Mouse (Mus musculus): ENCODE results near the gene Lrrc4. TPM values are rescaled to one million over a fixed set of nuclear protein-coding genes. Genes with fewer than 3 reads are reported as not detected.

Lrrc4 gene
- 2.3 and 2.4 TPM in 2 replicates for polyA plus RNA-seq (2016; fragmentation: Nextera tagmentation; extraction: Ambion mirVana)

DNA sequence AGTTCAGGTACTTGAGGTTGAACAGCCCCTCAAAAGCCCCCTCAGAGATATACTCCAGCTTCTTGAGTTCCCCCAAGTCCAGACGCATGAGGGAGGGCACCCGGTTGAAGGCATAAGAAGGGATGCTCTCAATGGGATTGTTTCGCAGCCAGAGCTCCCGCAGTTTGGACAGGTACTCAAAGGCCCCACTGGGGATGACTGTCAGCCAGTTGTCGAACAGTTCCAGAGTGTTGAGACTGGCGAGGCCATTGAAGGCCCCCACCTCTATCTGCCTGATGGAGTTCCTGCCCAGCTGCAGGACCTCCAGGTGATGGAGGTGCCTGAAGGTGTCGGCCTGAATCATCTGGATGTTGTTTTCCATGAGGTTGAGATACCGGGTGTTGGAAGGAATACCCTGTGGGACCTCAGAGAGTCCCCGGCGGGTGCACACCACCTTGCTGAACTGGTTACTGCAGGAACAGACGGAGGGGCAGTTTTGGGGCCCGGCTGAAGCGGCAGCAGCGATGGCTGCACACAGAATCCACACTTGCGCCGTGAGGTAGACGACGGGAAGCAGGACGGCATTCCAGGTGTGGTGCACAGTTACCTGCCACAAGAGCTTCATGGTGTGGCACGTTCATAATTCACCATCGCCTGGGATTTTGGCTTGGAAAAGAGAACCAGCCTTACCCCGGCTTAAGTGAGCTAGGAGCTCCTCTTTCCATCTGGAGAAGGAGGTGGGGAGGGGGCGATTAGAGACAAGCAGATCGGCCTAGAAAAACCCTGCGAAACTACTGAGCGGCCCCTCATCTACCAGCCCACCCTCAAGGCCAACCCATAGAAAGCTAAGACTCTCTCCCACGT lies at the start of gene Lrrc4:
Gene Lrrc4 (minus strand): TSS at position 737 of the 843 bp plus-strand sequence.
- DNase-seq (ENCODE audit: low spot score) = no peak
- Histone ChIP-seq H3K4me1 (replicated peaks) (peaks cover 77% of the 10 kb centered on the region), H3K36me3 (peaks cover 10% of the 10 kb centered on the region), H3K4me3 (peak within 1 kb of the TSS; percentile 80), H3K27ac (peak within 1 kb of the TSS; percentile 94), H3K9me3 (no peaks in the 10 kb centered on the region), H3K27me3 (ENCODE audit: insufficient read depth, poor library complexity, severe bottlenecking) (peaks cover 45% of the 10 kb centered on the region)
- WGBS = 20% methylated on average over 27 of the region's 27 CpGs

DNA sequence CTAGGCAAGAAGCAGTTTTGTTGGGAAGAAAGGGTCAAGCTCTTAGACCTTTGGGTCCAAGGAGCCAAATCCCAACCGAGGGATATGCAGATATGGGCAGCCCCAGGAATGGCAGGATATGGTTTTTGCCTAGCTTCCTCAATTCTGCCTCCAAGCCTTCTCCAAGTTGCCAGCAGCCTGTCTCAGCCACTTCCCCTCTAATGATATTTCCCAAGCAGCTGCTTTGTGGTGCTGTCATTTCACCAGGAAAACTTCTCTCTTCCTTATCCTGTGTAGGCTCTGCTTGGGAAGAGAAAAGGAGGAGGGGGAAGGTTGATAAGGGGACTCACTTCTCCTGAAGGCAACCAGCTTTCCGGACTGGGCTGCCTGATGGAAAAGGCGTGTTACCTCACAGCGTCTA lies 49.4 kb upstream of the Lrrc4 start:
- Histone ChIP-seq H3K4me1 (replicated peaks) (peaks cover 50% of the 10 kb centered on the region), H3K27ac (no peak overlapping the region; the same call in 1 of the 2 replicates), H3K36me3 (peaks cover 66% of the 10 kb centered on the region), H3K4me3 (no peak overlapping the region), H3K27me3 (ENCODE audit: insufficient read depth, poor library complexity, severe bottlenecking) (no peaks in the 10 kb centered on the region), H3K9me3 (no peaks in the 10 kb centered on the region)
- no peak for DNase-seq (ENCODE audit: low spot score)
- WGBS = 86% methylated on average over 4 of the region's 4 CpGs

DNA sequence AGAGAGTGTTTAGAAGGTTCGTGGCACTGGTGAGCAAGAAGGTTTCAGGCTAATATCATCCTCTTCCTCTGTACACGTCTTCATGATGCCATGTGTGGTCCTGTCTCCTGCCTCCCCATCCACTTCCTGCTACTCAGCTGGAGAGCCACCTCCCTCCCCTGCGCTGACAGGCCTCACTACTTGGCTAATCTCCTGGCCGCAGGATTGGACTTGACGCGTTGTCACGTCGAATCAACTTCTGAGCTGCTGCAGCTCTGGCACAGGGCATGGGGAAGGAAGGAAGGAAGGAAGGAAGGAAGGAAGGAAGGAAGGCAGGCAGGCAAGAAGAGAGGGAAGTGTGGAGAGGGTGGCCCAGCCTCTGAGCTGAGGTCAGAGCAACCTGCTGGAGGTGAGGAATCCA lies 47.8 kb upstream of the Lrrc4 start:
- H3K4me1 ChIP-seq (replicated peaks) = peaks cover 52% of the 10 kb centered on the region
- H3K36me3 ChIP-seq = peaks cover 61% of the 10 kb centered on the region
- 77% methylated on average over 8 of the region's 8 CpGs for WGBS

DNA sequence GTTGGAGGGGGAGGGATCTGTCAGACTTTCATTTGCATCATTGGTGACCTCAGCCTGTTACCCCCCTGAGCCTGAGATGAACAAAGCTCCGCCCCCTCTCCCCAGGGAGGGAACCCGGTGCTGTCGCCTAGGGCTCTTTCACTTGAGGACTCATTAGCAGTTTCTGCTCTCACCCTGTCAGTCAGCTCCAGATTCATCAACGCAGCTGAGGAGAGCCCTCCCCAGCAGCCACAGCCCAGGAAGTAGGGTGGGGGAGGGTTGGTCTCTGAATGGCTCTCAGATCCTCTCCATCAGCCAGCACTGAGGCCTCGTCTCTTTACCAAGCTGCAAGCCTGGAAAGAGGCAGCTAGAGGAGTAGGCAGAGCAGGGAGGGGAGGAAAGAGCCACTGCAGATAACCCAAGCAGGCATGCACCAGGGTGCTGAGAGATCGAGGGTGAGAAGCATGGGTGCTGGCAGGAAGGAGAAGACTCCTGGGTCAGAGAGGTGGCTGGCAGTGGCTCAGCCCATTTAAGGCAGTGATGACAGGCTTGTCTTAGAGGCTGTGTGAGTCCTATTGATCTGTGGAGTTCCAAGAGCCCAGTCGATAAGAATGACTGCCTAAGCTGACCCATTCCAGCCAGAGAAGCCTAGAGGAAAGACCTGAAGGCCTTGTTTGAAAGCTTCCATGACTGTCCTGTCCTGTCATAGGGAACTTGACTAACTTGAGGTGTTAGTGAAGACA lies 46.6 kb upstream of the Lrrc4 start:
- peaks cover 49% of the 10 kb centered on the region for H3K36me3 ChIP-seq
- DNase-seq (ENCODE audit: low spot score) = peak; percentile 43
- no peak overlapping the region for H3K4me3 ChIP-seq
- no peaks in the 10 kb centered on the region for H3K9me3 ChIP-seq
- 16% methylated on average over 7 of the region's 7 CpGs for WGBS
- H3K4me1 ChIP-seq (replicated peaks) = peaks cover 59% of the 10 kb centered on the region
- H3K27me3 ChIP-seq (ENCODE audit: insufficient read depth, poor library complexity, severe bottlenecking) = 0 out of 2 replicates have a peak, but pooled peaks cover 6% of the 10 kb centered on the region
- peak overlapping the region; percentile 81 for H3K27ac ChIP-seq

More for the DNA sequence above, 47.8 kb upstream of the Lrrc4 start:
- Histone ChIP-seq H3K4me3 (no peak overlapping the region), H3K27ac (no peak overlapping the region), H3K27me3 (ENCODE audit: insufficient read depth, poor library complexity, severe bottlenecking) (0 out of 2 replicates have a peak, but pooled peaks cover 6% of the 10 kb centered on the region), H3K9me3 (no peaks in the 10 kb centered on the region)
- no peak for DNase-seq (ENCODE audit: low spot score)

- H3K27me3 ChIP-seq (ENCODE audit: insufficient read depth, poor library complexity, severe bottlenecking) = 0 out of 2 replicates have a peak, but pooled peaks cover 6% of the 10 kb centered on the region
- H3K36me3 ChIP-seq = peaks cover 34% of the 10 kb centered on the region
- H3K9me3 ChIP-seq = no peaks in the 10 kb centered on the region
- no peak overlapping the region for H3K4me3 ChIP-seq
- DNase-seq (ENCODE audit: low spot score) = no peak
- WGBS = 35% methylated on average over 3 of the region's 3 CpGs
- peak overlapping the region; percentile 40; the same call in 1 of the 2 replicates for H3K27ac ChIP-seq
- H3K4me1 ChIP-seq (replicated peaks) = peaks cover 75% of the 10 kb centered on the region
Observed at GRCm38 (mm10) chr6:28876492-28876891, 44.9 kb upstream of the Lrrc4 start.

DNA sequence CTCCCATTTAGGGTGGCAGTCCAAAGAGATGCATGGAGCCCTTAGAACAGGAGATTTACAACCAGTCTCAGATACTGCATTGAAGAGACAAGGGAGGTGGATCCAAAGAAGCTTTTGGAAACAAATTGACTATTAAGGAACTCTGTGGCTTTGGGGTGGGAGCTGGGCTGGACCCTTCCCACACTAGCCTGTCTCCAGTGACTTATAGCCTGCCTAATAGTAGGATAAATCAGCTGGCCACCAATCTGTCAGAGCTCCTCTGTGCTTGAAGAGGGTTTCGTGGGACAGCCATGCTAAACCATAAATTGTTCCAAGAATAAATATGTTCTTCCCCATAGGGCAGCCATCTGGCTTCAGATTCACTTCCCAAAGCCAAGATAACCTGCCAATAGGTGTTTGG lies 43.8 kb upstream of the Lrrc4 start:
- peaks cover 23% of the 10 kb centered on the region for H3K36me3 ChIP-seq
- H3K27me3 ChIP-seq (ENCODE audit: insufficient read depth, poor library complexity, severe bottlenecking) = 0 out of 2 replicates have a peak, but pooled peaks cover 6% of the 10 kb centered on the region
- H3K27ac ChIP-seq = no peak overlapping the region
- H3K4me1 ChIP-seq (replicated peaks) = peaks cover 69% of the 10 kb centered on the region
- WGBS = 97% methylated on average over 1 of the region's 1 CpGs
- no peaks in the 10 kb centered on the region for H3K9me3 ChIP-seq
- H3K4me3 ChIP-seq = no peak overlapping the region
- DNase-seq (ENCODE audit: low spot score) = no peak

- H3K27me3 ChIP-seq (ENCODE audit: insufficient read depth, poor library complexity, severe bottlenecking) = 0 out of 2 replicates have a peak, but pooled peaks cover 6% of the 10 kb centered on the region
- 93% methylated on average over 5 of the region's 5 CpGs for WGBS
- no peak overlapping the region for H3K4me3 ChIP-seq
- no peak for DNase-seq (ENCODE audit: low spot score)
- peaks cover 63% of the 10 kb centered on the region for H3K4me1 ChIP-seq (replicated peaks)
- H3K9me3 ChIP-seq = no peaks in the 10 kb centered on the region
- H3K27ac ChIP-seq = no peak overlapping the region
- peaks cover 18% of the 10 kb centered on the region for H3K36me3 ChIP-seq
Observed at GRCm38 (mm10) chr6:28874759-28875158, 43.2 kb upstream of the Lrrc4 start.

DNA sequence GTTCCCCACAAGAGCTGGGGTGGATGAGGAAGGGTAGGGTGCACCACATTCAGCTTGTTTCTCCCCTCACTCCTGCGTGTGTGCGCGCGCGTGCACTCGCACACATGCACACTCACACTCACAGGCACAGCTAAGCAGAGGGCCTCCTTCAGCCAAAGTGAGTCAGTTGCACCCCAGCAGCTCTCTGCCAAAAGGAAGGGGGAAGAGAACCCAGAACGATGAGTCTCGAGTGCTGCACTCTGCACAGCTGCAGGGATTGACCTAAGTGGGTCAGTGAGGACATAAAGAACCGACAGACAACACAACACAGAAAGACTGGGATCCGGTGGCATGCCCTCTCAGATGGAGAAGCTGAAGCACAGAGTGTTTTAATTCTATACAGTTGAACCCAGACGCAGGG lies 42.5 kb upstream of the Lrrc4 start:
- DNase-seq (ENCODE audit: low spot score) = no peak
- 86% methylated on average over 11 of the region's 11 CpGs for WGBS
- 0 out of 2 replicates have a peak, but pooled peaks cover 6% of the 10 kb centered on the region for H3K27me3 ChIP-seq (ENCODE audit: insufficient read depth, poor library complexity, severe bottlenecking)
- H3K9me3 ChIP-seq = no peaks in the 10 kb centered on the region
- H3K4me3 ChIP-seq = no peak overlapping the region
- peaks cover 14% of the 10 kb centered on the region for H3K36me3 ChIP-seq
- peaks cover 56% of the 10 kb centered on the region for H3K4me1 ChIP-seq (replicated peaks)
- no peak overlapping the region; the same call in 1 of the 2 replicates for H3K27ac ChIP-seq

- Histone ChIP-seq H3K36me3 (peaks cover 14% of the 10 kb centered on the region), H3K9me3 (no peaks in the 10 kb centered on the region), H3K27me3 (ENCODE audit: insufficient read depth, poor library complexity, severe bottlenecking) (0 out of 2 replicates have a peak, but pooled peaks cover 6% of the 10 kb centered on the region), H3K27ac (no peak overlapping the region), H3K4me3 (no peak overlapping the region), H3K4me1 (replicated peaks) (peaks cover 39% of the 10 kb centered on the region)
- DNase-seq (ENCODE audit: low spot score) = no peak
- WGBS = 93% methylated on average over 3 of the region's 3 CpGs
Observed at GRCm38 (mm10) chr6:28872421-28872795, 40.9 kb upstream of the Lrrc4 start.

DNA sequence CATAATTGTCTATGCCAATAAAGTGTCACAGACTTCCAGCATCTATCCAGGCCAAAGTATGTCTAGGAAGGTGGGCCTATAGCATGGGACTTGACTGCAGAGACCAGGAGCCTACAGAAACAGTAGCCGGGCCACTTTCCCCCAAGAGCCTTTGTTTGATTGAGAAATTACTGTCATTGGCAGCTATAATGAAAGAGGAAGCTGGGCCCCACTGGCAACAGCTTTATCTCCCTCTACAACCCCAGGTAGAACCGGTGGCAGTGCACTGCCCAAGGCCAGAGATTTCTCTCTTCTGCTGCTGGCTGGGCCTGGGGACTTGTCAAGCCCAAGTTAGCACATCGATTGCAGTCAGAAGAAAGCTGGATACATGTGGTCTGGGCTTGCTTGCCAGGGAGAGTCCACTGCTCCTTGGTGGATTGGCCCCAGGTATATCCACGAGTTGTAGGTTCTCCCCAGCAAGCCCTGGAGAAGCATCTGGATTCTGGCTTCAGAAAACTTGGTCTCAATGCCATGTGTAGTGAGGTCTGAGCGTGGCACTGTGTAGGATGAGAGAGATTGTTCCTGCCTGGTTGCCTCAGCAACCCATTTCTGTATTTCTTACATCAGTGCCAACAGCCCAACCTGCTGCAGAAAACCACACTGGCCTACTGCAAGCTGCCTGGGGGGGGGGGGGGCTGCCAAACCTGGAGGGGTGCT lies 40.3 kb upstream of the Lrrc4 start:
- 90% methylated on average over 5 of the region's 5 CpGs for WGBS
- DNase-seq (ENCODE audit: low spot score) = no peak
- Histone ChIP-seq H3K4me1 (replicated peaks) (peaks cover 34% of the 10 kb centered on the region), H3K9me3 (no peaks in the 10 kb centered on the region), H3K27me3 (ENCODE audit: insufficient read depth, poor library complexity, severe bottlenecking) (0 out of 2 replicates have a peak, but pooled peaks cover 6% of the 10 kb centered on the region), H3K4me3 (no peak overlapping the region), H3K36me3 (peaks cover 14% of the 10 kb centered on the region), H3K27ac (no peak overlapping the region)

DNA sequence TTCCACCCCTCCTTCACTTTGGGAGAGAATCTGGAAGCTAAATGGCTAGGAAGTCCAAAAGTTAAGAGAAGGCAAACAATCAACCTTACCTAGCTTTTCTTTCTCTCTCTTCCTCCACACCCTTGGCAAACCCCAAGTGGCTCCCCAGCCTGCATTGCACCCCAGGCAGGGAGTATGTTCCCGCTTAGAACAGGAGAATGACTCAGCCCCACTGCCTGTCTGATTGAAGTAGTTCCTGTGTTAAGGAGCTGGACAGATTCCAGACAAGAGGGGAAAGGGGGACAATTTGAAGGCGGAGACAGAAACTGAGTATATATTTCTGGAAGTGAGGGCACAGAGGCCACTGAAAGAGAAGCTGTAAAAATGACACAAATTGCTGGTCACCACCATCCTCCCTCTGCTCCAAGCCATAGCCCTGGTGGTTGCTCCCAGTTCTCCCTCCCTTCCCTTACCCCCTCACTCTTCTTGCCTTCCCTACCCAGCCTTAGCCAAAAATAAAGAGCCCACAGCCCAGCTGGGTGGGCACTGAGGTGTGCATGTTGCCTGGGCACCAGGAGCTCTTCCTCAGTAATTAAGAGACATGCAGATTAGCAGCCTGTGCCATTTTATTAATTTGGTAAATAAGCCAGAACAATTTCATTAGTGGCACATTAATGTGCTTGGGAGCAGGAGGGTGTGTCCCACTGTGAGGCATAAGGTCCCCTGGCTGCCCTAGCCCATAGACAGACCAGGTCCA lies 36.1 kb upstream of the Lrrc4 start:
- WGBS = 91% methylated on average over 2 of the region's 2 CpGs
- Histone ChIP-seq H3K4me1 (replicated peaks) (peaks cover 24% of the 10 kb centered on the region), H3K27me3 (ENCODE audit: insufficient read depth, poor library complexity, severe bottlenecking) (no peaks in the 10 kb centered on the region), H3K9me3 (no peaks in the 10 kb centered on the region), H3K4me3 (no peak overlapping the region), H3K36me3 (no peaks in the 10 kb centered on the region), H3K27ac (no peak overlapping the region; the same call in 1 of the 2 replicates)
- DNase-seq (ENCODE audit: low spot score) = no peak

DNA sequence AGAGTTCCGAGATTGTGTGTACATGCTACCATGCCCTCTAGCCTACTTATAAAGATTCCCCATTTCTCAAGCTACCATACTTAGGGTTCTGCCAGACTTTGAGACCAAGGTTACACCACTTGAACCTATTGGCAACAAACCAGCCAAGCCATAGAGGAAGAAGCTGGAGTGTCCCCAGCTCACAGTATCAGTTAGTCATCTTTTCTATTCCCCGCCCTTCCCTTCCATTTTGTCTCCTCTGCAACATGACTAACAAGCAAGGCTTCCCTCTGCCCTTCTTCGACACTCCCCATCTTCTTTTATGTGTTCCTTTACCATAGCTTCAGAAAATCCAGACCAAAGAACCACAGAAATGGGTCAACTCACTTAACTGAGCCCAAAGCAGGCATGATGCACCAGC lies 34.7 kb upstream of the Lrrc4 start:
- no peak overlapping the region for H3K27ac ChIP-seq
- WGBS = 90% methylated on average over 3 of the region's 3 CpGs

More for the DNA sequence above, 34.7 kb upstream of the Lrrc4 start:
- Histone ChIP-seq H3K4me3 (no peak overlapping the region), H3K36me3 (no peaks in the 10 kb centered on the region), H3K9me3 (no peaks in the 10 kb centered on the region), H3K4me1 (replicated peaks) (peaks cover 16% of the 10 kb centered on the region), H3K27me3 (ENCODE audit: insufficient read depth, poor library complexity, severe bottlenecking) (no peaks in the 10 kb centered on the region)
- no peak for DNase-seq (ENCODE audit: low spot score)

Data from hindbrain, embryonic 10.5 days (tissue).